ENCODE assay signal across 29 mouse cellular contexts in genomic region chr4:58888568-58888967, GRCm38 (mm10). TPM values are rescaled to one million over a fixed set of nuclear protein-coding genes. Genes with fewer than 3 reads are reported as not detected.
"Had no signal": no experiment of that assay in that cellular context is flagged by ENCODE, and none has a peak within 500 bp of the region (broad histone marks: within the 10 kb centered on the region; RNA-seq: fewer than 3 reads in every experiment).

No protein-coding gene starts in this region.

- H3K9ac ChIP-seq: heart, embryonic 12.5 days; hindbrain, embryonic 14.5 days; intestine, embryonic 15.5 days; limb, embryonic 12.5 days; liver, embryonic 15.5 days; liver, postnatal 0 days had no signal

- H3K27ac ChIP-seq: gastrocnemius, adult 2 months; heart, embryonic 10.5 days; hindbrain, embryonic 14.5 days; intestine, embryonic 15.5 days; layer of hippocampus, adult 2 months; left cerebral cortex, adult 2 months; limb, embryonic 10.5 days; limb, embryonic 12.5 days; liver, embryonic 15.5 days had no signal

- H3K4me2 ChIP-seq: heart, embryonic 12.5 days; hindbrain, embryonic 14.5 days; intestine, embryonic 15.5 days; limb, embryonic 12.5 days; liver, embryonic 11.5 days; liver, embryonic 15.5 days had no signal

- H3K36me3 ChIP-seq: heart, embryonic 10.5 days; heart, embryonic 12.5 days; intestine, embryonic 15.5 days; limb, embryonic 10.5 days; limb, embryonic 12.5 days; liver, embryonic 15.5 days had no signal

- DNase-seq: gastrocnemius, adult 2 months; gastrocnemius, postnatal 10 days; gastrocnemius, postnatal 25 days; heart, adult 18-20 months; heart, postnatal 10 days; kidney, adult 18-20 months; kidney, adult 8-10 months; kidney, postnatal 10 days; kidney, postnatal 25 days; kidney, postnatal 4 days; liver; liver, postnatal 0 days had no signal

- H3K4me3 ChIP-seq: gastrocnemius, adult 2 months; heart, embryonic 10.5 days; heart, embryonic 12.5 days; intestine, embryonic 15.5 days; layer of hippocampus, adult 2 months; left cerebral cortex, adult 2 months; limb, embryonic 10.5 days; limb, embryonic 12.5 days; liver, embryonic 15.5 days had no signal

- H3K27me3 ChIP-seq: heart, embryonic 12.5 days; intestine, embryonic 15.5 days; limb, embryonic 12.5 days; liver, embryonic 15.5 days had no signal

- H3K9me3 ChIP-seq: heart, embryonic 10.5 days; heart, embryonic 12.5 days; intestine, embryonic 15.5 days; limb, embryonic 10.5 days; limb, embryonic 12.5 days; liver, embryonic 15.5 days had no signal

- ATAC-seq: hindbrain, embryonic 16.5 days; inflammation-experienced regulatory T-cells, adult 6 months; intestine, embryonic 15.5 days; intestine, postnatal 0 days; liver, postnatal 0 days had no signal

- H3K4me1 ChIP-seq: intestine, embryonic 15.5 days; limb, embryonic 10.5 days had no signal

RNA-seq across cellular contexts. Expression of gene Zkscan16, which starts 54.9 kb away (rescaled TPM):
- total RNA-seq: gastrocnemius, adult 2 months; gastrocnemius, postnatal 25 days; granulocyte monocyte progenitor cell, adult 5-6 weeks; heart, postnatal 25 days; hematopoietic stem cell, adult 5-6 weeks had no signal
- polyA plus RNA-seq: heart, embryonic 16.5 days; inflammation-experienced regulatory T-cells, adult 6 months had no signal
